Mouse (Mus musculus): Measurements from ENCODE around the gene Bend3. TPM values are rescaled to one million over a fixed set of nuclear protein-coding genes. Genes with fewer than 3 reads are reported as not detected.

The Bend3 gene
- polyA plus RNA-seq, 1 experiment from 2014 or later: 5.8 TPM

GRCm38 (mm10) chr10:43560765-43561164, 82.1 kb downstream of the Bend3 start:
- no peaks in the 10 kb centered on the region for H3K4me1 ChIP-seq (replicated peaks)
- WGBS: 42% methylated on average over 2 of the region's 2 CpGs
- no peaks in the 10 kb centered on the region for H3K27me3 ChIP-seq

GRCm38 (mm10) chr10:43561311-43561710, 82.7 kb downstream of the Bend3 start:
- Histone ChIP-seq H3K4me1 (replicated peaks) (no peaks in the 10 kb centered on the region), H3K27ac (no peak overlapping the region), H3K27me3 (no peaks in the 10 kb centered on the region), H3K9ac (replicated peaks) (no peak overlapping the region), H3K4me2 (no peak overlapping the region), H3K36me3 (no peaks in the 10 kb centered on the region), H3K4me3 (replicated peaks) (no peak overlapping the region), H3K9me3 (no peaks in the 10 kb centered on the region)
- WGBS: 90% methylated on average over 2 of the region's 2 CpGs
- no peak for ATAC-seq (ENCODE audit: insufficient number of reproducible peaks, insufficient read depth, low FRiP score, low TSS enrichment, low read depth)

More at GRCm38 (mm10) chr10:43560765-43561164, 82.1 kb downstream of the Bend3 start:
- Histone ChIP-seq H3K36me3 (no peaks in the 10 kb centered on the region), H3K27ac (no peak overlapping the region), H3K4me2 (no peak overlapping the region), H3K9me3 (no peaks in the 10 kb centered on the region), H3K4me3 (replicated peaks) (no peak overlapping the region), H3K9ac (replicated peaks) (no peak overlapping the region)
- ATAC-seq (ENCODE audit: insufficient number of reproducible peaks, insufficient read depth, low FRiP score, low TSS enrichment, low read depth): no peak

Other genes with a start within 250 kb of the Bend3 start
- 12.8 and 14.1 TPM in 2 replicates for gene Gm9803, start 45.3 kb downstream of the Bend3 start, polyA plus RNA-seq (2016; fragmentation: Nextera tagmentation; extraction: Ambion mirVana)
- 55.6 and 64.2 TPM in 2 replicates for gene 1700021F05Rik, start 62.2 kb downstream of the Bend3 start, polyA plus RNA-seq (2016; fragmentation: Nextera tagmentation; extraction: Ambion mirVana)
- 612 and 635 TPM in 2 replicates for gene Cd24a, start 99.5 kb downstream of the Bend3 start, polyA plus RNA-seq (2016; fragmentation: Nextera tagmentation; extraction: Ambion mirVana)

Measured in limb, embryonic 12.5 days (tissue).